Mouse (Mus musculus) heart, adult 9 months (tissue): Measurements from ENCODE around the gene Zfp85.
"Not testable (repeated sequence)": the region's sequence is repeated elsewhere in the genome, so short reads cannot be mapped to it uniquely, and the experiment has no call there.

Experiments used
- DNase-seq, 2 experiments: peaks; one replicate each; pipeline ENCODE4 v3.0.0; 2022; ENCODE audit warnings: low spot score in 2 of 2

Zfp85 gene

GRCm38 (mm10) chr13:67754333-67755306 lies at the start of gene Zfp85:
Gene Zfp85 (minus strand): TSS chr13:67755228.
- peak; percentile 53 to 60 for DNase-seq

- not testable (repeated sequence) for DNase-seq
Observed at GRCm38 (mm10) chr13:67799151-67799550, 44.1 kb upstream of the Zfp85 start.

- DNase-seq = no peak
Observed at GRCm38 (mm10) chr13:67798618-67799017, 43.6 kb upstream of the Zfp85 start.

DNA sequence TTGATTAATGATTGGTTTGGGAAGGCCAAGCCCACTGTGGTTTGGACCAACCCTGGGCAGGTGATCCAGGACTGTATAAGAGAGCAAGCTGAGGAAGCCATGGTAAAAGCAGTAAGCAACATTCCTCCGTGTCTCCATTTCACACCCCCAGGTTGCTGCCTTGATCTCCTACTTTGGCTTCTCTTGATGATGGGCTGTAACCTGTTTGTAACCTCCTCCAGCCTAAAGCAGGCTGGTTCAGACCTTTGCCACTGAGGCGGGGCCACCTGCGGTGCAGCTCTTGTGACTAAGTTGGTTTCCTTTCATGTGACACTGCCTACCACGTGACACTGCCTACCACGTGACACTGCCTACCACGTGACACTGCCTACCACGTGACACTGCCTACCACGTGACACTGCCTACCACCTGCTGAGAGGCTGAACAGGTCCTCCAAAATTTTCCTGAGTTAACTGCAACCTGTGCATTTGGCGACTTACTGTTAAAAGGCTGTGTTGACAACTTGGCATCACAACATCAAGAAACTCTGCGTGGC lies 37.0 kb upstream of the Zfp85 start:
- no peak for DNase-seq

GRCm38 (mm10) chr13:67779265-67780221 lies 24.5 kb upstream of the Zfp85 start, which contains the start of gene Zfp493:
Gene Zfp493 (plus strand): TSS chr13:67779693.
- DNase-seq = peak; percentile 81 to 83

GRCm38 (mm10) chr13:67763031-67763768 lies 8.2 kb upstream of the Zfp85 start:
- DNase-seq = no peak

DNA sequence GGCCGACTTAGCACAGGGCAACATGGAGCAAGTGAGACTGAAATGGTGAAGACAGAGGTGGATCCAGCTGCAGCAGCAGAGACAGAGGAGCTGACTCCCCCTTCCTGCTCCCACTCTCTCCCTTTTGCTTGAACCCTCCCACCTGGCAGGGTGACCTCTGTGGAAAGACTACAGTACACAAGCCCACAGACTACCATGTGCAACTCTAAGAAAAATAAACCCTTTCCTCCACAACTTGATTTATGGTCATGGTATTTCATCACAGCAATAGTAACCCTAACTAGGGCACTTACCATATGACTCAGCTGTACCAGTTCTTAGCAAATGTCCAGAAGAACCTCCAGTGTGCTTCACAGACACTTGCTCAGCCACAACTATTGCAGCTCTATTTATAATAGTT lies 4.9 kb upstream of the Zfp85 start:
- DNase-seq = no peak

GRCm38 (mm10) chr13:67755761-67756160 lies 733 bp upstream of the Zfp85 start:
- no peak for DNase-seq

GRCm38 (mm10) chr13:67743896-67744295 lies 11.1 kb downstream of the Zfp85 start:
- DNase-seq = no peak

GRCm38 (mm10) chr13:67742941-67743340 lies 12.1 kb downstream of the Zfp85 start:
- no peak for DNase-seq

- DNase-seq = not testable (repeated sequence)
Observed at GRCm38 (mm10) chr13:67734391-67734790, 20.6 kb downstream of the Zfp85 start.

DNA sequence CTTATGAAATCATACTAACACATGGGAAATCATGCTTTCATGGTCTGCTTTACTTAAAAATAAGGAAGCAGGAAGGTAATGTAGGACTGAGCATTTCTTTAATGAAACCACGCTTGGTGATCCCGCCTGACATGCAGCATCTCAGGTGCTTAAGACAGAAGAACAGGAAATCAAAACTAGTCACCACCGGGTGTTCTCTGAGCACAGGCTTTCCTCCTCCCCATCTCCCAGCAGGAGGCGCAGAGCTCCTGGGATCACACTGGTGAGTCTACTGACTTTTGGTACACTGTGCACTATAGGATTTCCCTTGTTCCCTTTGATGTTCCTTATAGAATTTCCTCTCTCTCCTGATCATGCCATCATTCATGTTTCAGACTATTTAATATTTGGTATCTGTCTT lies 25.6 kb downstream of the Zfp85 start:
- peak in 1 of 2 experiments; percentile 8 for DNase-seq

- peak; percentile 65 for DNase-seq
Observed at GRCm38 (mm10) chr13:67728641-67729318, 26.2 kb downstream of the Zfp85 start, which contains the start of gene Zfp65. Gene Zfp65 (minus strand): TSS chr13:67729173.

DNA sequence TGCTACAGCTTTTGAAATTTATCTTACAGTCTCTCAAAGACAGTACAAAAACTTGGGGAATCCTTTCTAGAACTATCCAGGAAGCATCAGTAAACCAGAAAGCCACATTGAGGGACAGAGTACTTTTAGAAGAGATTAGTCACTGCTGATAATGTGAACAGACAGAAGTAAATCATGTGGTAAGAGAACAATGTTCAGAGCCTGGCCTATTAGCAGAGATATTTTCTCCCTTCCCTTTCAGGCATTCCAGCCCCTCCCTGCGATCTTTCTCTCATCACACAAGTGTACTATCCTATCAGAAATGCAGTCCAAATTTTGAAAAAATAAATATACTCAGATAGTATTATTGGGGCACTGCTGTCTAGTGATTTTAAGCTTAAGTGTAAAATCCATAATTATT lies 26.9 kb downstream of the Zfp85 start:
- no peak for DNase-seq

- DNase-seq = not testable (repeated sequence)
Observed at GRCm38 (mm10) chr13:67725331-67725730, 29.7 kb downstream of the Zfp85 start.

GRCm38 (mm10) chr13:67723848-67724479 lies 31.1 kb downstream of the Zfp85 start:
- peak; percentile 86 to 90 for DNase-seq
